Mouse (Mus musculus) heart, adult 11 months (tissue): ENCODE results near the gene Sgca.
A peak's percentile ranks its signal among the peaks of the same experiment; 100 is the strongest.
"Not testable (repeated sequence)": the region's sequence is repeated elsewhere in the genome, so short reads cannot be mapped to it uniquely, and the experiment has no call there.

Experiments used
- DNase-seq: peaks from one replicate; pipeline ENCODE4 v3.0.0; 2022

Gene Sgca

DNA sequence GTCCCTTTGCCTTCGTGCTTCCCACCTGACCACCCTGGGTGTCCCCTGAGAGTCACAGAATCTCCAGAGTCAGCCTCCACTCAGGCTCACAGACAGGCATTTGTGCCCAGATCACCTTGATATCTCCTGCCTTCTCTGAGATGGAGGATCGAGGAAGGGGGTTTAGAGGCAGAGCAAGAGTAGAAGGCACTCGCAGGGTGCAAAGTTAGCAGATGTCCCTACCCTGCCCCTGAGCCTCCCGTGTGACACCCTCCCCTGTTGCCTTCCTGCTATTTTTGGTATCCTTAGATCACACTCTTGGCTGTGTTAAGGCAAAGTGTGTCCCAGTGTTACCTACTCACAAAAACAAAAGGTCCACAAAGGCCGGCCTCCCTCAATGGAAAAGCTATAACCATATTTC is at the start of gene Sgca:
Gene Sgca (minus strand): TSS at position 129 of the 400 bp plus-strand sequence.
- peak; percentile 97 for DNase-seq

DNA sequence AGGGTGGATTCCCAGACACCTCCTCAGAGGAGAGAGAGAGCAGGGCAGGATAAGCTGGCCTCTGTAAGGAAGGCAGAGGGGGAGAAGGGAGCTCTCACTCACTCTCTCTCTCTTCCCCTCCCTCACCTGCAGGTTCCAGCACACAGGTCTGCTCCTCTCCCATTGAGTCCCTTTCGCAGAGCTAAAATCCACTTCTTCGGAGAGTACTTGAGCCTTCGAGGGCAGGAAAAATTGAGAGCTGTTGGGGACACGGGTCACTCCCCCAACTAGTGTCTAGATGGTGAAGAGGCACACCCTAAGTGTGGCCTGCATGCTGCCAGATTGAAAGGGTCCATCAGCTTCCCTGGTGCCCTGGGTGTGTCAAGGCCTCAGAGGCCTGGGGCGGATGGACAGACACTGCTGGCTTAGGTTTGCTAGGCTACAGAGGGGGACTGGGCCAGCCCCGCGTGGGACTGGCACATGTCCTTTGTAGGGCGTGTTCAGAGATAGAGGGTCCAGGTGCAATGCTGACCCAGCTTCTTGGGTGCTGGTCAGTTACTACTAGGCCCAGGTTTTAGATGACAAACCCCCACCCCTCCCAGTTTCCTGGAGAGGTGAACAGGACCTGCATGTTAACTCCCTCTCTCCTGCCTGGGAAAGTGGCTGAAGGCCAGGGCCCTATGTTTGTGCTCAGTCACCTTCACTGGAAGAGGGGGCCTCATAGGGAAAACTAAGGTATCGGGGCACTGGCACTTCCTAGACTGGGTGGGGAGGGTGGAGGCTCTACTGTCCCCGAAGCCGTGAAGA is 49.3 kb upstream of the Sgca start:
- DNase-seq = no peak

DNA sequence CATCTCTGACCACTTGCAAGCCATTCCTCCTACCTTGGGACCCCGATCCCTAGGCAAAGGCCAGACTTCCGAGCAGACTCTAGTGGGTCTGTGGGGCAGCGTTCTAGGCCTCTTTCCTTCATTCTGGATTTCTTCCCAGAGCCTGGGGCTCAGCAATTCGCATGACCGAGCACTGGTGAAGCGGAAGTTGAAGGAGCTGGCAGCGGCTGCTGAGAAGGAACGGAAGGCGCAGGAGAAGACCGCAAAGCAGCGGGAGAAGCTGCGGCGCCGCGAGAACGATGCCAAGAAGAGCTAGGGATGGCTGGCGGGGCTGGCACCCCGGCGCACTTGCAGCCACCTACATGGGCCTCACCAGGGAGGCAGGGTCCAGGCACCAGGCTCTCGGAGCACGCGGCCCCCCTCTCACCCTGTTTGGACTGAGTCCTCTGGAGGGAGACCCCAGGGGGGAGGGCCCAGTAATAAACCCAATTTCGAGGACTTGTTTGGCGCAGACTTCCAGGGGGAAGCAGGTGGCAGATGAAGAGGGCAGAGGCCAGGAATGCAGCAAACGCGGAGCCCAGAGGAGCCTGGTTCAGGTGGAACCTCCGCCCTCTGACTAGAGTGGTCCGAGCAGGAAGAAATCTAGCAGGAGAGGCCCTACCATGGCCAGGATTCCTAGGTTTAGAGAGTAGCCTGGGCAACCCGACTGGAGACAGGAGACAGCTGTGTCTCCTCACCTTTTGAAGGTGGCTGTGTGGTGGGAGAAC is 48.5 kb upstream of the Sgca start:
- DNase-seq = peak; percentile 93

DNA sequence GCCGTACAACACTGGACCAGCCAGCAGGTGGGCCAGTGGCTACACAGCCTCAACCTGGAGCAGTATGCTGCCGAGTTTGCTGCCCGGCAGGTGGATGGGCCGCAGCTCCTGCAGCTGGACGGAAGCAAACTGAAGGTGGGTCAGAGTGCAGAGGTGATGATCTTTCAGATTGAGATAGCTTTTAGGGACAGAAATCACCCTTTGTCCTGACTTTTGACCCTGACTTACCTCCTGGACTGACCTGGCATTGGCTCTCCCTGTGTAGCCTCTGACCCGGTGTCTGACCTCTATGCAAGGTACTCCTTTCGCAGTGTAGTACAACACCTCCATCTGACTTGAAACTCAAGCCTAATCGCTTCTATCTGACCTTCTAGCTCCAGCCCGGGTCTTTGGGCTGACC is 47.4 kb upstream of the Sgca start:
- DNase-seq = no peak

DNA sequence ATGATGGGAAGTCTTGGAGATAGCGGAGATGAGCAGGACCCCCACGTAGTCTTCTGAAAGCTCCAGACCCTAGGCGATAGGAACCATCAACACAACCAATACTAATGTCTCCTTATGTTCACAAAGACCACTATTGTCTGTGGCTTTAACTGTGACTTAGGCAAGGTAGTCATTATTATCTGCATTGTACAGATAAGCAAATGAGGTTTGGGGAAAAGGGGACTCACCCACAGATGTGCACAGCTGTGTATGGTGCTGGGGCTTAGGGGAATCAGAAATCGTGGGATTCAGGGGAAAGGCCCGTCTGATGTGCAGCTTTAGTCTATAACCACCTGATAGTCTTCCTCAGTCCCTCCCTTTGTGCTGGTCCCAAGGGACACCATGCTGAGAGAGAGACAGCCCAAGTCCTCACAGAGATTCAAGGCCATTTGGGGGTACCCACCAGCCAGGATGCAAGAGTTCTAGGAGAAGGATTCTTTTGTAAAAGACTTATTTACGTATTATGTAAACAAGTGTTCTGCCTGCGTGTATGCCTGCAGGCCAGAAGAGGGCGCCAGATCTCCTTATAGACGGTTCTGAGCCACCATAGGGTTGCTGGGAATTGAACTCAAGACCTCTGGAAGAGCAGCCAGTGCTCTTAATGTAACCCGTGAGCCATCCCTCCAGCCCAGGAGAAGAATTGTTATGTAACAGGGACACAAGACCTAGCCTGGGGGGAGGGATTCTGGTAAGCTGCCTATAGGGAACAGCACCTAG is 46.3 kb upstream of the Sgca start:
- DNase-seq = no peak

GRCm38 (mm10) chr11:95015484-95015883 is 39.4 kb upstream of the Sgca start:
- no peak for DNase-seq

- no peak for DNase-seq
These were observed 36.4 kb upstream of the Sgca start for GRCm38 (mm10) chr11:95012487-95012886.

GRCm38 (mm10) chr11:95012075-95012474 is 35.9 kb upstream of the Sgca start:
- DNase-seq = no peak

- no peak for DNase-seq
These were observed 35.3 kb upstream of the Sgca start for GRCm38 (mm10) chr11:95011416-95011815.

DNA sequence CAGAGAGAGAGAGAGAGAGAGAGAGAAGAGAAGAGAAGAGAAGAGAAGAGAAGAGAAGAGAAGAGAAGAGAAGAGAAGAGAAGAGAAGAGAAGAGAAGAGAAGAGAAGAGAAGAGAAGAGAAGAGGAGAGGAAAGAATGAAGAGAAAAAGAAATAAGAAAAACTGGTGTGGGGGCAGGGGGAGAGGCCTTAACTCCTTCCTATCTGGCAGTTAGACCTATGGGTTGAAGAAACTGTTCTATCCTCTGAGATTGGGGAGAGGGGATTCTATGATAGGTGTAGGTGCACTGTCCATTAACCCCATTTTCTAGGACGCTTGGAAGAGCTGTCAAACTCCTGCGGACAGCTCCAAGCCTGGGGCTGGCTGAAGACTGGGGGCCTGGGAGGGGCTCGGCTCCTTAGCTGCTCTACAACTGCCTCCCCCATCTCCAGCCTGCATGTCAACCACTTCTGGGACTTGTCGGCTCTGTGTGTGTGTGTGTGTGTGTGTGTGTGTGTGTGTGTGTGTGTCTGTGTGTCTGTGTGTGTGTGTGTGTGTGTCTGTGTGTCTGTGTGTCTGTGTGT is 34.8 kb upstream of the Sgca start:
- DNase-seq = not testable (repeated sequence)

DNA sequence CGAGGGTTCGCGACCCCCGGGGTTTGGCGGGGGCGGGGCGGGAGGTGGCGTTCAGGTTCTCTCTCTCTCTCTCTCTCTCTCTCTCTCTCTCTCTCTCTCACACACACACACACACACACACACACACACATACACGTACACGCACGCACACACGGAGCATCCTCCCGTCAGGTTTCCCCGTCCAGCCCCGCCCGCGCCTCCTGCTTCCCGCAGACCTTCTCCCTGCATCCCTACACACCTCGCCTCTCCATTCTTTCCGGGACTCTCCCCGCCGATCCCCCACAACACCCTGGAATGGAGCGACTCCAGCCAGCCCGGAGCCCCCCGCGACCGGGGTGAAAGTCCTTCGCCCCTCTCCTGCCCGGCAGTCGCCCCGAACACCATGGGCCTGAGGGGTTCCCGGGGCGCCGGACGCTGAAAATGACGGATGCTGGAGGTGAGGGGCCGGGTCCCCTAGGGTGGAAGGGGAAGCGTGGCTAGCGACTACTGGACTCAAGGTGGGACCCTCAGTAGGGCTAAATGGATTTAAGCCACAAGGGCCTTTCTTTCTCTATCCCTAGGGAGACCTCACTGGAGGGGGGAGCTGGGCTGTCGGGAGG is 34.1 kb upstream of the Sgca start:
- peak; percentile 95 for DNase-seq

DNA sequence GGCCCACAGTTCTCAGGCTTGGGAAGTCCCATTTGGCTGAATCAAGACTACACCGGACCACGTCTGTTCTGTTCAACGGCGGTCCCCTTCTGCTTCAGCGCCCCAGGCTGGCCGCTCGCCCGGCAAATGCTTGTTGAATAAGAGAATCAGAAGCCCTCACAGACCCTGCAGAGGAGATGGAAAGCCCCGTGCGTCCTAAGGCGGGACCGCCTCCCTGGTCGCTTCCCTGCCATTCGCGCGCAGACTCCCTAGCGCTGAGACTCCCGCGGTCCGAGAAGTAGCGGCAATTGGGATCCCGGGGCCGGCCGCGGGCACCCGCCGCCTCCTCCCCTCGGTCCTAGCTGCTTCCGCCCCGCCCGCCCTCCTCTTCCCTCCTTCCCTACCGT is 33.5 kb upstream of the Sgca start, which contains the start of gene Samd14:
Gene Samd14 (plus strand): TSS at position 251 of the 386 bp plus-strand sequence.
- peak; percentile 98 for DNase-seq

DNA sequence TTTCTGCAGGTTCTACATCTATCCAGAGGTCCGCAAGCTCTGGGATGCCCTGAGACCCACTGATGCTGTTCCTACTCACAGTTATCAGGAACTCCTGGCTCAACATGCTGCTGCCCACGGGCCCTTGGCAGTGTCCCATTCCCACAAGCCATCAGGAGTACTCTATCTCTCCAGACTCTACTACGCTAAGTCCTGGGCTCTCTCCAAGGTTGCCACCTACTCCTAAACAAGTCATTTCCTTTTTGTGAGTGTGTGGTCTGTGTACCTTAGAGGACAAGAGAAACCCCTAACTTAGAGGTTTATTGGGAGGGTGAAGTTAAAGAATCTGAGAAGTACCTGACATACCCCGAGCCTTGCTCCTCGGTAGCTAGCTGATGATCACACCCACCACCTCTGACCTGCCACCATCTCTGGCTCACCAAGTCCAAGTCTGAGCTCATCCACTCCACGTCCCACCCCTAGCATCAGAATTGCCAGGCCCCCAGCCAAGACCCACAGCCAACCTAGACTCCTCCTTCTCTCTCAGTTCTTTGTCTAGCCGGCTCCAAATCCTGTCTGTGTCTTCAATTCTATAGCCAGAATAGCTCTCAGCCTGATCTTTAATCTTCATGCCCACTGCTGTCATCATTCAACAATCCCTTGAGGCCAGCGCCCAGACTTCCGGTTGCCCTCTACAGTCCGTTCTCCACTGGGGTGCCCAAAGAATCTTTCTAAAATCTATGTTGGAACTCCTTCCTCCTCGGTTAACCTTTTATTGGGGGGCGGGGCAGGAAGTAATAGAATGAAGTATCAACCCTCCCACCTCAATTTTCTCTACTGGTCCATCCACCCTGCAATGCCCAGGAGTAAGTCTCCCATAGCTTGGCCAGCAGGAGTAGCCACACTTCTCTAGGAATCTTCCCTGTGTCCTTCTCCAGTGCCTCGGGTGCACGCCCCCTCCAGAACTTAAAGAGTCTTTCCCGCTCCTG is 32.8 kb upstream of the Sgca start:
- DNase-seq = no peak

- DNase-seq = no peak
These were observed 31.3 kb upstream of the Sgca start for GRCm38 (mm10) chr11:95007418-95007817.

GRCm38 (mm10) chr11:95006525-95007219 is 30.5 kb upstream of the Sgca start:
- peak; percentile 98 for DNase-seq

DNA sequence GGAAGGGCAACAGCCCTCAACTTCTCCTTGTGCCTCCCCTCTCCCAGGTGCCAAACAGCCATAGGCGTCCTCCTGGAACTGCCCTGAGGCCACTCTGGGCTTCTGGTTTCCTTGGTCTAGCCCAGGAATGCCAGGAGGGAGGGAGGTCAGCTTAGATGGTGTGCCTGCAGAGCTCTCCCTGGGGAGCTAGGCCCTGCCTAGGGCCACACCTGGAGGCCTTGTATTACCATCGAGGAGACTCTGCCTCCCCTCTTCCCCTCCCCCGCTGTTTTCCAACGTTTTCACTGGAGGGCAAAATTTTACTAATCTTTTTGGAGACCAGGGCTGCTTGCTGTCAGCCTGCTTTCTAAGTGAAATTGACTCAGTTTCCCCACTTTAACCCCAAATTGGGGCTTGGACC is 29.9 kb upstream of the Sgca start:
- no peak for DNase-seq

DNA sequence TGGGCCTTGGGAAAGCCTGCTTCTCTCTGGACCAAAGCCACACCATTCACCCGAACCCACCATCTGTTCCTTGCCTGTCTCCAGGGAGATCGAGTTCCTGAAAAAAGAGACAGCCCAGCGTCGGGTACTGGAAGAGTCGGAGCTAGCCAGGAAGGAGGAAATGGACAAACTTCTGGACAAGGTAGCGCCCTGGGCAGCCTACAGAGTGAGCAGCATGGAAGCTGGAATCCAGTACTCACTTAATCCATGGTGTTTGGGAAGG is 28.7 kb upstream of the Sgca start:
- DNase-seq = no peak

DNA sequence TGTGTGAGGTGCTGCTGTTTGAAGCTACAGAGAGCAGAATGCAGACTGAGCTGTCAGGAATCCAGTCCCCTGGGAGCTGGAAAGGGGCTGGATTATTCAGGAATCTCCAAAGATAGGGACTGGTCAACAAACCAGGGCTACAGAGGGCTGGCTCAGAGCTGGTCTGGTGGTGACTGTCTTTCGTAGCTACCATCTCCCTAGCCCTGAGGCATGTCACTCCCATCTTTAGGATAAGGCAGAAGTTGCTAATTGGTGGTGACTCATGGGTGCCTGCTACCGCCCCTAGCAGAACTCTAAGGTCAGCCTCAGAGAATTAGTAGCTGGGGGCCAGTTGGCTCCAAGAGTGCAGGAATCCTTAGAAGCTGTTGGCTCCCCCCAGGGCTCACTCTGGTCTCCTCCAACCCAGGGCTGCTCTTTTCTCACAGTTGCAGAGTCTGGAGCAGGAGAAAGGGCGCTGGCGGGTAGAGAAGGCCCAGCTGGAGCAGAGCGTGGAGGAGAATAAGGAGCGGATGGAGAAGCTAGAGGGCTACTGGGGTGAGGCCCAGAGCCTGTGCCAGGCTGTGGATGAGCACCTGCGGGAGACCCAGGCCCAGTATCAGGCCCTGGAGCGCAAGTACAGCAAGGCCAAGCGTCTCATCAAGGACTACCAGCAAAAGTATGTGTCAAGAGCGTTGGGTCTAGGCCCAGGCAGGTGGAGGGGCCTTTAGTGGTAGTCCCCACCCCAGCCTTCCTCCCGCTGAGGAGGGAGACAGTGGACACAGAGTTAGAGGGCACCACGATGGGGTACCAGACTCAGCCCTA is 28.2 kb upstream of the Sgca start:
- DNase-seq = peak; percentile 97

DNA sequence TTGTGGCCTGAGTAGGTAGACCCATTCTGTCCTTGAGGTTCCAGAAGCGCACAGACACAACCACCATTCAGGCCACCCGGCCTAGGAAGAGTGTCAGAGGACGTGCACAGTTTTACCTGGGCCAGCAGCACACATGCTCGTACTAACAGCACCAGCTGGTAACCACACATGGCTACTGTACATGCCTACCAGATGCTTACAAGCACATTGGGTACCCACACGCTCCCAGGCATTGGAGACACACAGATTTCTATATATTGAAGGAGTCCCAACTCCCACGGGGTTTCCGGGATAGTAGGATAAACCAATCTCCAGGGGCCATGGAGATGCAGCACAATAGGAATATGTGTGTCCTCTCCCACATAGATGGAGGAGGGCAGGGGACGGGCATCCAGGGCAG is 26.6 kb upstream of the Sgca start:
- no peak for DNase-seq
